Mouse (Mus musculus) myocyte (in vitro differentiated cells): ENCODE measurements around the gene Psme2. TPM values are rescaled to one million over a fixed set of nuclear protein-coding genes. Genes with fewer than 3 reads are reported as not detected.

Experiments
- H3K27me3 ChIP-seq: one replicate; pipeline ENCODE4 v1.6.1; 2011; ENCODE audit not compliant: control insufficient read depth, insufficient read depth, insufficient read length
- H3K36me3 ChIP-seq: one replicate; pipeline ENCODE4 v1.6.1; 2011; ENCODE audit not compliant: control insufficient read depth, insufficient read depth
- H3K4me2 ChIP-seq: one replicate; pipeline ENCODE4 v1.6.1; 2011; ENCODE audit warnings: low read depth, control low read depth
- H3K4me3 ChIP-seq: one replicate; pipeline ENCODE4 v1.5.1; 2011; ENCODE audit warnings: mild to moderate bottlenecking, control low read depth, moderate library complexity
- H3K79me2 ChIP-seq: one replicate; pipeline ENCODE4 v1.6.1; 2011; ENCODE audit not compliant: control insufficient read depth, insufficient read depth
- H3ac ChIP-seq: one replicate; pipeline ENCODE4 v1.6.1; 2011; ENCODE audit not compliant: control insufficient read depth, insufficient read length
- CEBPB ChIP-seq: IDR thresholded peaks from 2 replicates; pipeline ENCODE4 v1.6.1; 2011; ENCODE audit warnings: mild to moderate bottlenecking, moderate library complexity; ENCODE audit not compliant: poor library complexity, insufficient read depth, severe bottlenecking
- E2F4 ChIP-seq: IDR thresholded peaks from one replicate; pipeline ENCODE4 v1.6.1; 2011; ENCODE audit warnings: mild to moderate bottlenecking, control low read depth, moderate library complexity; ENCODE audit not compliant: insufficient read depth
- MAX ChIP-seq: IDR thresholded peaks from one replicate; pipeline ENCODE4 v1.6.1; 2011; ENCODE audit warnings: low read depth, mild to moderate bottlenecking, control low read depth
- MYOD1 ChIP-seq, 3 experiments: IDR thresholded peaks; one replicate each; pipeline ENCODE4 v1.6.1; 2011; ENCODE audit warnings: control low read depth in 2 of 3, low read depth in 2 of 3, mild to moderate bottlenecking in 2 of 3, moderate library complexity in 1 of 3; ENCODE audit not compliant: insufficient read length in 2 of 3, control insufficient read depth in 1 of 3
- MYOG ChIP-seq, 3 experiments: IDR thresholded peaks; one replicate each; pipeline ENCODE4 v1.6.1; 2011; ENCODE audit warnings: control low read depth in 2 of 3, low read depth in 2 of 3, mild to moderate bottlenecking in 2 of 3; ENCODE audit not compliant: insufficient read length in 2 of 3, control insufficient read depth in 1 of 3, insufficient read depth in 1 of 3
- POLR2A ChIP-seq: IDR thresholded peaks from one replicate; pipeline ENCODE4 v1.6.1; 2011; ENCODE audit warnings: low read depth, mild to moderate bottlenecking, control low read depth, moderate library complexity; ENCODE audit not compliant: insufficient read length
- POLR2AphosphoS2 ChIP-seq: IDR thresholded peaks from one replicate; pipeline ENCODE4 v1.6.1; 2011; ENCODE audit warnings: low read depth, control low read depth; ENCODE audit not compliant: insufficient read length
- REST ChIP-seq: IDR thresholded peaks from one replicate; pipeline ENCODE4 v1.6.1; 2011; ENCODE audit warnings: mild to moderate bottlenecking, control low read depth, moderate library complexity; ENCODE audit not compliant: insufficient read depth, insufficient read length
- SRF ChIP-seq: IDR thresholded peaks from one replicate; pipeline ENCODE4 v1.6.1; 2011; ENCODE audit warnings: low read depth; ENCODE audit not compliant: control insufficient read depth, insufficient read length
- TCF12 ChIP-seq: IDR thresholded peaks from one replicate; pipeline ENCODE4 v1.6.1; 2011; ENCODE audit warnings: mild to moderate bottlenecking, control low read depth; ENCODE audit not compliant: poor library complexity, insufficient read depth, severe bottlenecking
- TCF3 ChIP-seq: IDR thresholded peaks from one replicate; pipeline ENCODE4 v1.6.1; 2011; ENCODE audit warnings: low read depth, control low read depth; ENCODE audit not compliant: insufficient read length
- USF1 ChIP-seq: IDR thresholded peaks from one replicate; pipeline ENCODE4 v1.6.1; 2011; ENCODE audit warnings: low read depth, mild to moderate bottlenecking, control low read depth, moderate library complexity
- polyA plus RNA-seq: library from polyadenylated mRNA; unstranded; fragments of >200 nt; fragmentation: generic; extraction: Trizol; gene quantifications from one replicate; pipeline ENCODE4 v1.2.1, GENCODE M21; 2012; ENCODE audit warnings: missing spikeins

Psme2 gene
- polyA plus RNA-seq, 1 experiment: 139 TPM

DNA sequence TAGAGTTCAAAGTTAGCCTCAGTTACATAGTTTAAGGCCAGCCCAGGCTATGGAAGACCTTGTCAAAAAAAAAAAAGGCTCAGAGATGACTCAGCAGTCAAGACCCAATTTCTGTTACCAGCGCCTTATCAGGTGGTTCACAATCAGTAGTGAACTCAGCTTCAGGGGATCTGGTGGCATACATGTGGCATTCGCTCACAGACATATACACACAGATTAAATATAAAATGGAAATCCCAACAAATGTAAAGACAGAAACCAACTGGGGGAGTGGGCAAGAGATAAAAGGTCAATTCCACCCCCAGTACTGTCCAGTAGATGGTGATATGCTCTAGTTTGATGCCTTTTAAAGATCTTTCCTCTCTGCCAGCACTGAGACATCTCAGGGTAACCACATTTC is 4.8 kb downstream of the Psme2 start:
- Histone ChIP-seq H3K27me3 (no peaks in the 10 kb centered on the region), H3K36me3 (no peaks in the 10 kb centered on the region), H3K4me3 (no peak overlapping the region), H3ac (no peak overlapping the region), H3K4me2 (no peak overlapping the region), H3K79me2 (no peaks in the 10 kb centered on the region)
- TF ChIP-seq E2F4: no peak
- TF ChIP-seq REST: no peak
- no peak for TF ChIP-seq POLR2AphosphoS2
- no peak for TF ChIP-seq TCF12
- no peak for TF ChIP-seq MAX
- no peak for TF ChIP-seq MYOG (IDR thresholded peaks at IDR 0.05; ENCODE audit: control insufficient read depth in 1 of 3, insufficient read depth in 1 of 3, insufficient read length in 2 of 3, low read depth in 2 of 3)
- no peak for TF ChIP-seq MYOD1 (IDR thresholded peaks at IDR 0.05; ENCODE audit: control insufficient read depth in 1 of 3, insufficient read length in 2 of 3, low read depth in 2 of 3)
- no peak for TF ChIP-seq POLR2A
- TF ChIP-seq USF1: no peak
- TF ChIP-seq SRF: no peak
- TF ChIP-seq CEBPB: no peak
- no peak for TF ChIP-seq TCF3

GRCm38 (mm10) chr14:55585566-55585960 is 5.3 kb downstream of the Psme2 start:
- H3K79me2 ChIP-seq: no peaks in the 10 kb centered on the region
- peak overlapping the region; percentile 77 for H3K4me2 ChIP-seq
- H3K36me3 ChIP-seq: no peaks in the 10 kb centered on the region
- H3K27me3 ChIP-seq: no peaks in the 10 kb centered on the region
- peak overlapping the region; percentile 67 for H3ac ChIP-seq
- peak overlapping the region; percentile 33 for H3K4me3 ChIP-seq
- TF ChIP-seq MYOD1 (IDR thresholded peaks at IDR 0.05; ENCODE audit: control insufficient read depth in 1 of 3, insufficient read length in 2 of 3, low read depth in 2 of 3) (no peak), MYOG (IDR thresholded peaks at IDR 0.05; ENCODE audit: control insufficient read depth in 1 of 3, insufficient read depth in 1 of 3, insufficient read length in 2 of 3, low read depth in 2 of 3) (no peak), CEBPB (no peak), MAX (no peak)

GRCm38 (mm10) chr14:55584702-55585565 is 6.0 kb downstream of the Psme2 start, which contains the start of gene Emc9:
Gene Emc9 (minus strand): TSS chr14:55585302.
- TF ChIP-seq MYOD1 (IDR thresholded peaks at IDR 0.05; ENCODE audit: control insufficient read depth in 1 of 3, insufficient read length in 2 of 3, low read depth in 2 of 3): peak in 2 of 3 experiments; percentile 74 to 79
- TF ChIP-seq REST: no peak
- TF ChIP-seq MYOG (IDR thresholded peaks at IDR 0.05; ENCODE audit: control insufficient read depth in 1 of 3, insufficient read depth in 1 of 3, insufficient read length in 2 of 3, low read depth in 2 of 3): no peak
- no peak for TF ChIP-seq USF1
- no peak for TF ChIP-seq MAX
- no peak for TF ChIP-seq SRF
- TF ChIP-seq POLR2AphosphoS2: peak; percentile 60
- TF ChIP-seq POLR2A: peak; percentile 69
- no peak for TF ChIP-seq E2F4

DNA sequence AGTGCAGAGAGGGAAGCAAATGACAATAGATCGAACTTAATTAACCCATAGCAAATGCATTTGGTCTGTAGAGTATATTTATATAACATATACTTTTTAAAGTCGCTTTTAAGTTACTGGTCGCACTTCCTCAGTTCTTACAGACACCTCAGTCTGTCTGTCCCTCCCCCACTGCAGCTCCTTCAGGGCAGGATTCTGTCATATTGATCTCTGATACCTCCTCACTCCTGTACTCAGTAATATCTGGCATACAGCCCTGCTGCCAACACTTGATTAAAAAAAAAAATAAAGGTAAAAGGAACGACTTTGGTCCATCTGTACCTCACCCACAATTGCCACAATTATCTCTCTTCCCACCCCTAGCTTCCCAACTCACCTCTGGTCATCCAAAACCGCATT is 6.6 kb downstream of the Psme2 start:
- H3K36me3 ChIP-seq: no peaks in the 10 kb centered on the region
- peak overlapping the region; percentile 33 for H3K4me3 ChIP-seq
- peak overlapping the region; percentile 67 for H3ac ChIP-seq
- peak overlapping the region; percentile 77 for H3K4me2 ChIP-seq
- no peak for TF ChIP-seq MYOD1 (IDR thresholded peaks at IDR 0.05; ENCODE audit: control insufficient read depth in 1 of 3, insufficient read length in 2 of 3, low read depth in 2 of 3)
- TF ChIP-seq TCF12: no peak
- no peak for TF ChIP-seq POLR2AphosphoS2
- no peak for TF ChIP-seq TCF3
- TF ChIP-seq POLR2A: no peak
- TF ChIP-seq REST: no peak
- TF ChIP-seq USF1: no peak
- no peak for TF ChIP-seq MAX
- H3K27me3 ChIP-seq: no peaks in the 10 kb centered on the region
- no peaks in the 10 kb centered on the region for H3K79me2 ChIP-seq

More at GRCm38 (mm10) chr14:55584702-55585565, 6.0 kb downstream of the Psme2 start, which contains the start of gene Emc9:
- H3K79me2 ChIP-seq: no peaks in the 10 kb centered on the region
- H3ac ChIP-seq: peak within 1 kb of the TSS; percentile 67
- no peaks in the 10 kb centered on the region for H3K27me3 ChIP-seq
- peak within 1 kb of the TSS; percentile 77 for H3K4me2 ChIP-seq
- peak within 1 kb of the TSS; percentile 33 for H3K4me3 ChIP-seq
- no peaks in the 10 kb centered on the region for H3K36me3 ChIP-seq

- Histone ChIP-seq H3K27me3 (no peaks in the 10 kb centered on the region), H3K36me3 (no peaks in the 10 kb centered on the region)
Measured at GRCm38 (mm10) chr14:55581981-55582681, 8.8 kb downstream of the Psme2 start.

More at GRCm38 (mm10) chr14:55581981-55582681, 8.8 kb downstream of the Psme2 start:
- Histone ChIP-seq H3K4me3 (no peak overlapping the region), H3K4me2 (no peak overlapping the region), H3ac (no peak overlapping the region), H3K79me2 (no peaks in the 10 kb centered on the region)
- no peak for TF ChIP-seq USF1
- no peak for TF ChIP-seq MYOD1 (IDR thresholded peaks at IDR 0.05; ENCODE audit: control insufficient read depth in 1 of 3, insufficient read length in 2 of 3, low read depth in 2 of 3)
- TF ChIP-seq POLR2A: no peak
- TF ChIP-seq MYOG (IDR thresholded peaks at IDR 0.05; ENCODE audit: control insufficient read depth in 1 of 3, insufficient read depth in 1 of 3, insufficient read length in 2 of 3, low read depth in 2 of 3): no peak
- TF ChIP-seq MAX: no peak
- TF ChIP-seq E2F4: no peak
- no peak for TF ChIP-seq SRF
